Mouse (Mus musculus): ENCODE measurements at regions not wholly inside any gene's neighbourhood (a gene's known extent, or its start where the extent isn't known, plus 50 kb on each side); places are given as distances from the start of the nearest gene placed in this dataset.

GRCm38 (mm10) chr9:101416321-101416720 is 164.7 kb upstream of the Ppp2r3a start:
- WGBS: 96% methylated on average over 6 of the region's 6 CpGs
- TF ChIP-seq CTCF (IDR thresholded peaks at IDR 0.05): no peak

GRCm38 (mm10) chr9:101413071-101413633 is 161.6 kb upstream of the Ppp2r3a start:
- ATAC-seq (ENCODE audit: low FRiP score) (no peak), DNase-seq (ENCODE audit: low spot score) (peak; percentile 26)
- H3K4me3 ChIP-seq (ENCODE audit: low read depth, low read length): no peak overlapping the region
- H3K27me3 ChIP-seq (ENCODE audit: insufficient read depth, low read length): no peaks in the 10 kb centered on the region
- no peak overlapping the region for H3K27ac ChIP-seq (ENCODE audit: low read depth, low read length)
- 81% methylated on average over 3 of the region's 3 CpGs for WGBS
- H3K9ac ChIP-seq (replicated peaks; ENCODE audit: low read length, poor library complexity, severe bottlenecking): no peak overlapping the region
- no peaks in the 10 kb centered on the region for H3K36me3 ChIP-seq (ENCODE audit: insufficient read depth, low read length)
- 0 out of 2 replicates have a peak, but pooled peaks cover 4% of the 10 kb centered on the region for H3K4me1 ChIP-seq (ENCODE audit: insufficient read depth, low read length)
- H3K9me3 ChIP-seq (ENCODE audit: low read length): no peaks in the 10 kb centered on the region
- no peak for TF ChIP-seq CTCF (IDR thresholded peaks at IDR 0.05)
- H3K4me2 ChIP-seq (ENCODE audit: low read depth, low read length, poor library complexity, severe bottlenecking): no peak overlapping the region

More at GRCm38 (mm10) chr9:101416321-101416720, 164.7 kb upstream of the Ppp2r3a start:
- Histone ChIP-seq H3K27ac (ENCODE audit: low read depth, low read length) (no peak overlapping the region), H3K9me3 (ENCODE audit: low read length) (no peaks in the 10 kb centered on the region), H3K4me2 (ENCODE audit: low read depth, low read length, poor library complexity, severe bottlenecking) (no peak overlapping the region), H3K4me1 (ENCODE audit: insufficient read depth, low read length) (no peaks in the 10 kb centered on the region), H3K27me3 (ENCODE audit: insufficient read depth, low read length) (no peaks in the 10 kb centered on the region), H3K36me3 (ENCODE audit: insufficient read depth, low read length) (no peaks in the 10 kb centered on the region), H3K9ac (replicated peaks; ENCODE audit: low read length, poor library complexity, severe bottlenecking) (no peak overlapping the region), H3K4me3 (ENCODE audit: low read depth, low read length) (no peak overlapping the region)
- DNase-seq (ENCODE audit: low spot score): no peak
- ATAC-seq (ENCODE audit: low FRiP score): no peak

GRCm38 (mm10) chr9:101411951-101412350 is 160.4 kb upstream of the Ppp2r3a start:
- TF ChIP-seq CTCF (IDR thresholded peaks at IDR 0.05): no peak
- Histone ChIP-seq H3K4me2 (ENCODE audit: low read depth, low read length, poor library complexity, severe bottlenecking) (no peak overlapping the region), H3K36me3 (ENCODE audit: insufficient read depth, low read length) (no peaks in the 10 kb centered on the region), H3K9ac (replicated peaks; ENCODE audit: low read length, poor library complexity, severe bottlenecking) (no peak overlapping the region), H3K27ac (ENCODE audit: low read depth, low read length) (no peak overlapping the region), H3K4me1 (ENCODE audit: insufficient read depth, low read length) (peaks cover 12% of the 10 kb centered on the region), H3K27me3 (ENCODE audit: insufficient read depth, low read length) (no peaks in the 10 kb centered on the region), H3K9me3 (ENCODE audit: low read length) (no peaks in the 10 kb centered on the region), H3K4me3 (ENCODE audit: low read depth, low read length) (no peak overlapping the region)
- WGBS: 86% methylated on average over 3 of the region's 3 CpGs
- DNase-seq (ENCODE audit: low spot score): no peak
- no peak for ATAC-seq (ENCODE audit: low FRiP score)

- no peak for DNase-seq (ENCODE audit: low spot score)
- TF ChIP-seq CTCF (IDR thresholded peaks at IDR 0.05): no peak
- H3K4me2 ChIP-seq (ENCODE audit: low read depth, low read length, poor library complexity, severe bottlenecking): no peak overlapping the region
- no peak overlapping the region for H3K4me3 ChIP-seq (ENCODE audit: low read depth, low read length)
- H3K4me1 ChIP-seq (ENCODE audit: insufficient read depth, low read length): peaks cover 14% of the 10 kb centered on the region
- ATAC-seq (ENCODE audit: low FRiP score): no peak
- 60% methylated on average over 5 of the region's 5 CpGs for WGBS
- no peaks in the 10 kb centered on the region for H3K27me3 ChIP-seq (ENCODE audit: insufficient read depth, low read length)
- no peaks in the 10 kb centered on the region for H3K9me3 ChIP-seq (ENCODE audit: low read length)
- H3K36me3 ChIP-seq (ENCODE audit: insufficient read depth, low read length): no peaks in the 10 kb centered on the region
- H3K9ac ChIP-seq (replicated peaks; ENCODE audit: low read length, poor library complexity, severe bottlenecking): no peak overlapping the region
- no peak overlapping the region for H3K27ac ChIP-seq (ENCODE audit: low read depth, low read length)
Measured at GRCm38 (mm10) chr9:101411532-101411880, 159.9 kb upstream of the Ppp2r3a start.

GRCm38 (mm10) chr9:101410783-101411531 is 159.4 kb upstream of the Ppp2r3a start:
- ATAC-seq (ENCODE audit: low FRiP score) (no peak), DNase-seq (ENCODE audit: low spot score) (peak; percentile 55)
- Histone ChIP-seq H3K4me3 (ENCODE audit: low read depth, low read length) (no peak overlapping the region), H3K27me3 (ENCODE audit: insufficient read depth, low read length) (no peaks in the 10 kb centered on the region), H3K9ac (replicated peaks; ENCODE audit: low read length, poor library complexity, severe bottlenecking) (no peak overlapping the region), H3K36me3 (ENCODE audit: insufficient read depth, low read length) (no peaks in the 10 kb centered on the region), H3K9me3 (ENCODE audit: low read length) (no peaks in the 10 kb centered on the region), H3K4me1 (ENCODE audit: insufficient read depth, low read length) (peaks cover 14% of the 10 kb centered on the region), H3K27ac (ENCODE audit: low read depth, low read length) (no peak overlapping the region; the same call in 1 of the 2 replicates), H3K4me2 (ENCODE audit: low read depth, low read length, poor library complexity, severe bottlenecking) (no peak overlapping the region)
- no peak for TF ChIP-seq CTCF (IDR thresholded peaks at IDR 0.05)
- 65% methylated on average over 21 of the region's 21 CpGs for WGBS

GRCm38 (mm10) chr9:101410348-101410747 is 158.8 kb upstream of the Ppp2r3a start:
- H3K4me2 ChIP-seq (ENCODE audit: low read depth, low read length, poor library complexity, severe bottlenecking): no peak overlapping the region
- peaks cover 18% of the 10 kb centered on the region for H3K4me1 ChIP-seq (ENCODE audit: insufficient read depth, low read length)
- no peak overlapping the region for H3K27ac ChIP-seq (ENCODE audit: low read depth, low read length)
- H3K27me3 ChIP-seq (ENCODE audit: insufficient read depth, low read length): no peaks in the 10 kb centered on the region
- ATAC-seq (ENCODE audit: low FRiP score) (no peak), DNase-seq (ENCODE audit: low spot score) (no peak)
- no peaks in the 10 kb centered on the region for H3K9me3 ChIP-seq (ENCODE audit: low read length)
- H3K9ac ChIP-seq (replicated peaks; ENCODE audit: low read length, poor library complexity, severe bottlenecking): no peak overlapping the region
- H3K4me3 ChIP-seq (ENCODE audit: low read depth, low read length): no peak overlapping the region
- WGBS: 73% methylated on average over 3 of the region's 3 CpGs
- no peak for TF ChIP-seq CTCF (IDR thresholded peaks at IDR 0.05)
- H3K36me3 ChIP-seq (ENCODE audit: insufficient read depth, low read length): no peaks in the 10 kb centered on the region

All from midbrain, postnatal 0 days (tissue).